Mouse (Mus musculus): ENCODE measurements around the gene Hoxc6. TPM values are rescaled to one million over a fixed set of nuclear protein-coding genes. Genes with fewer than 3 reads are reported as not detected.

Hoxc6 gene
- total RNA-seq (2021), result 37.4 and 43.2 TPM in 2 replicates
- long read RNA-seq, experiment 1, transcript Hoxc6-201 (2 exons, 1,581 nt), result major isoform, 12 of 19 reads
- long read RNA-seq, experiment 1, partial matches to known transcripts, result 3 of 19 reads
- long read RNA-seq, experiment 1, other reads (novel, unspliced or antisense), result 2 of 19 reads
- long read RNA-seq, experiment 2, transcript Hoxc6-201 (2 exons, 1,581 nt), result major isoform, 8 of 11 reads
- long read RNA-seq, experiment 2, partial matches to known transcripts, result 0 of 11 reads
- long read RNA-seq, experiment 2, other reads (novel, unspliced or antisense), result 1 of 11 reads

- peak; percentile 58 for DNase-seq
Measured at GRCm38 (mm10) chr15:102997939-102998355, at the start of gene Hoxc6. Hoxc6 (plus strand) TSS chr15:102998257.

GRCm38 (mm10) chr15:102948842-102949241 is 49.2 kb upstream of the Hoxc6 start:
- DNase-seq, result no peak

GRCm38 (mm10) chr15:102949696-102950095 is 48.4 kb upstream of the Hoxc6 start:
- DNase-seq, result no peak

- no peak for DNase-seq
Measured at GRCm38 (mm10) chr15:102950877-102951276, 47.2 kb upstream of the Hoxc6 start.

GRCm38 (mm10) chr15:102953561-102953960 is 44.5 kb upstream of the Hoxc6 start:
- DNase-seq, result no peak

GRCm38 (mm10) chr15:102954192-102955006 is 43.7 kb upstream of the Hoxc6 start, which contains the start of gene Hoxc11:
Hoxc11 (plus strand) TSS chr15:102954427.
- no peak for DNase-seq

GRCm38 (mm10) chr15:102955007-102955382 is 43.1 kb upstream of the Hoxc6 start:
- DNase-seq, result no peak

GRCm38 (mm10) chr15:102955833-102956640 is 42.0 kb upstream of the Hoxc6 start:
- DNase-seq, result no peak

- DNase-seq, result no peak
Measured at GRCm38 (mm10) chr15:102956906-102957305, 41.2 kb upstream of the Hoxc6 start.

- DNase-seq, result no peak
Measured at GRCm38 (mm10) chr15:102959663-102960191, 38.3 kb upstream of the Hoxc6 start.

GRCm38 (mm10) chr15:102961728-102962127 is 36.3 kb upstream of the Hoxc6 start:
- DNase-seq, result no peak

- no peak for DNase-seq
Measured at GRCm38 (mm10) chr15:102962492-102962891, 35.6 kb upstream of the Hoxc6 start.

- DNase-seq, result no peak
Measured at GRCm38 (mm10) chr15:102963259-102963658, 34.8 kb upstream of the Hoxc6 start.

GRCm38 (mm10) chr15:102963671-102964640 is 34.1 kb upstream of the Hoxc6 start:
- peak; percentile 45 for DNase-seq

- DNase-seq, result no peak
Measured at GRCm38 (mm10) chr15:102965003-102965891, 32.8 kb upstream of the Hoxc6 start.

GRCm38 (mm10) chr15:102965892-102966775 is 31.9 kb upstream of the Hoxc6 start:
- DNase-seq, result peak; percentile 94

- no peak for DNase-seq
Measured at GRCm38 (mm10) chr15:102966776-102967311, 31.2 kb upstream of the Hoxc6 start, which contains the start of gene Hoxc10. Hoxc10 (plus strand) TSS chr15:102966796.

GRCm38 (mm10) chr15:102967312-102967510 is 30.8 kb upstream of the Hoxc6 start, which contains the start of gene Hoxc5:
Hoxc5 (plus strand) TSS chr15:102967443.
- DNase-seq, result no peak

All from adrenal gland, postnatal 14 days (tissue).